In the genomic region with DNA sequence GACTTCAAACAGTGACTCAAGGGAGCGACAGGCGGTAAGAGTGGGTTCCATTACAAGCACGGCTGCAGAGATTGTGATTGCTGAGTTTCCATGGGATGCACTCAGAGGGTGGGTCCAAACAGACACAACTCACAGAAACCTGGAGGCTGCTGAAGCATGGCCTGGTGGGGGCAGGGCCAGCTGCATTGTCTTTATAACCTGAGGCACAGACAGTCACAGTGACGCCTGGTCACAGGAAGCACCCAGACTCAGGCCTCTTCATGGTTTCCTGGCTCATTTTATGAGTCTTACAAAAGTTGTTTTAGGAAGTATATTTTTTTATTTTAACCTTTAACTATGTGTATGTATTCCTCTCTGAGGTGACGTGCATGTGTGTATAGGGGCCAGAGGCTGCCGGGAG, we compare ENCODE assay signal across 16 mouse cellular contexts.
"Had no signal": no experiment of that assay in that cellular context is flagged by ENCODE, and none has a peak within 500 bp of the region (broad histone marks: within the 10 kb centered on the region; RNA-seq: fewer than 3 reads in every experiment).

No protein-coding gene starts in this region.

- H3K27ac ChIP-seq: kidney, embryonic 15.5 days; limb, embryonic 12.5 days; liver, embryonic 13.5 days; lung, embryonic 15.5 days; macrophage; midbrain, embryonic 15.5 days; neural tube, embryonic 12.5 days had no signal

- H3K27me3 ChIP-seq: kidney, embryonic 15.5 days; limb, embryonic 12.5 days; liver, embryonic 13.5 days; lung, embryonic 15.5 days; midbrain, embryonic 15.5 days; neural tube, embryonic 12.5 days had no signal

- DNase-seq: kidney, postnatal 25 days; liver; liver, embryonic 13.5 days; liver, postnatal 0 days; lung, postnatal 14 days; retina, postnatal 1 day; right cerebral cortex, postnatal 4 days; thymus, postnatal 4 days had no signal

- H3K9me3 ChIP-seq: kidney, embryonic 15.5 days; limb, embryonic 12.5 days; liver, embryonic 13.5 days; lung, embryonic 15.5 days; megakaryocyte, embryonic 14.5 days; midbrain, embryonic 15.5 days; neural tube, embryonic 12.5 days had no signal

- H3K4me2 ChIP-seq: kidney, embryonic 15.5 days; limb, embryonic 12.5 days; liver, embryonic 13.5 days; lung, embryonic 15.5 days; midbrain, embryonic 11.5 days; midbrain, embryonic 15.5 days; neural tube, embryonic 12.5 days had no signal

- H3K36me3 ChIP-seq: kidney, embryonic 15.5 days; limb, embryonic 12.5 days; liver, embryonic 13.5 days; lung, embryonic 15.5 days had no signal

- H3K9ac ChIP-seq: kidney, embryonic 15.5 days; limb, embryonic 12.5 days; liver, embryonic 13.5 days; liver, postnatal 0 days; lung, embryonic 15.5 days; midbrain, embryonic 15.5 days; neural tube, embryonic 12.5 days had no signal

- H3K4me3 ChIP-seq: kidney, embryonic 15.5 days; limb, embryonic 12.5 days; liver, embryonic 13.5 days; lung, embryonic 15.5 days; megakaryocyte, embryonic 14.5 days; midbrain, embryonic 15.5 days; neural tube, embryonic 12.5 days had no signal

- ATAC-seq: liver, postnatal 0 days; midbrain, embryonic 15.5 days had no signal

- H3K4me1 ChIP-seq: midbrain, embryonic 15.5 days had no signal
